Mouse (Mus musculus): ENCODE results near the gene Hook2. TPM values are rescaled to one million over a fixed set of nuclear protein-coding genes. Genes with fewer than 3 reads are reported as not detected.

The Hook2 gene
- total and polyA plus RNA-seq, 3 experiments, result 7.1 to 24.7 (median 9.8) TPM

DNA sequence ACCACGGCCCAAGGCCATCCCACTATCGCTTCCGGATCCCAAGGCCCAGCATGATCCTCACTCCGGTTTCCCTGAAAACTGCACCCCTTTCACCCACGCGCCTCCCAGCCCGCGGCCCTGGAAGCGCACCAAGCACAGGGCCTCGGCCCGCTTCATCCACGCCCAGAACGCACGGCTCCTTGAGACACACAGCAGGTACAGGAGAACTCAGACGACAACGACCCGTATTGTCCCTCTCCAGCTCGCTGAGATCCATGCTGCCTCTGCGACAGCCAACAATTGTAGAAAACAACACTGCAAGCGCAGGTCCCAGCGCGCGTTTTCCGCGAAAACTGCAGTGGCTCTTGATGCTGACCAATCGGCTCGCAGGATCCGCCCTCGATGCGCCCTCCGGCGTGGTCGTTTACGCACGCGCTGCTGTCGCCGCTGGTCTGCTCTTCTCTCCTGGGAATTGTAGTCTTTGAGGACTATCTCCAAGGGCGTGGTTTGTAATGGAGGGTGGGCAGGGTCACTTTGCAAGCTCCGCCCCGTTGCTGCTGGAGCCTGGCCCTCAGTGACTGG lies 24.6 kb upstream of the Hook2 start:
- H3K9ac ChIP-seq (ENCODE audit: insufficient read depth, low read depth), result peak overlapping the region; percentile 39; the same call in 1 of the 2 replicates
- H3K27ac ChIP-seq (ENCODE audit: insufficient read depth, low read depth), result peak overlapping the region; percentile 58
- peak overlapping the region; percentile 54 for H3K4me2 ChIP-seq (ENCODE audit: insufficient read depth, low read depth, poor library complexity, severe bottlenecking)
- H3K4me3 ChIP-seq (replicated peaks in 1 of 3; ENCODE audit: low read depth in 2 of 3, low read length in 2 of 3, poor library complexity in 1 of 3), result peak overlapping the region; percentile 70 to 75 (median 73)
- peaks cover 9% of the 10 kb centered on the region for H3K79me2 ChIP-seq (replicated peaks; ENCODE audit: control insufficient read depth, extremely low read depth, insufficient read depth, poor library complexity, severe bottlenecking)
- H3K4me1 ChIP-seq (ENCODE audit: control insufficient read depth in 1 of 2, insufficient read depth in 2 of 2), result peaks cover 17 to 46% of the 10 kb centered on the region in 2 experiments
- H3K27me3 ChIP-seq (replicated peaks), result no peaks in the 10 kb centered on the region
- DNase-seq (ENCODE audit: extremely low read depth), result peak; percentile 97
- dilution Hi-C loops (cut with MboI; ENCODE audit: extremely low pct_ligation_motif_present, extremely low pct_unique_long_range_greater_than_20kb, low sequenced_read_pairs), result no loop called here
- H3K36me3 ChIP-seq (replicated peaks in 1 of 2; ENCODE audit: control insufficient read depth in 1 of 2, insufficient read depth in 1 of 2, low read length in 1 of 2), result peaks cover 16 to 37% of the 10 kb centered on the region in 2 experiments
- no peaks in the 10 kb centered on the region for H3K9me3 ChIP-seq (replicated peaks; ENCODE audit: low read length)
- in situ Hi-C loops (cut with MboI; ENCODE audit: low pct_ligation_motif_present, low pct_unique_long_range_greater_than_20kb, low sequenced_read_pairs), result no loop called here
- TF ChIP-seq MYC (IDR thresholded peaks at IDR 0.05; ENCODE audit: low read depth, low read length) (0 out of 2 replicates have a peak, but pooled peaks have one; percentile 82), NELFE (IDR thresholded peaks at IDR 0.05; ENCODE audit: low read depth, low read length) (peak; percentile 64), MAZ (IDR thresholded peaks at IDR 0.05; ENCODE audit: low read depth, low read length) (no peak), JUN (IDR thresholded peaks at IDR 0.05; ENCODE audit: insufficient read depth, low read depth, low read length) (no peak), MEF2A (IDR thresholded peaks at IDR 0.05; ENCODE audit: borderline replicate concordance, low read depth, low read length) (no peak), MXI1 (IDR thresholded peaks at IDR 0.05; ENCODE audit: low read depth, low read length) (peak; percentile 91), UBTF (IDR thresholded peaks at IDR 0.05; ENCODE audit: low read depth, low read length) (no peak), ETS1 (conservative IDR thresholded peaks at IDR 0.05; ENCODE audit: low read depth, low read length) (peak; percentile 16; the same call in 1 of the 2 replicates), NRF1 (IDR thresholded peaks at IDR 0.05; ENCODE audit: low read depth, low read length) (peak; percentile 90), MAFK (IDR thresholded peaks at IDR 0.05; ENCODE audit: insufficient replicate concordance, low read length) (no peak), IRF4 (IDR thresholded peaks at IDR 0.05; ENCODE audit: low read depth, low read length) (peak; percentile 40; the same call in 1 of the 2 replicates), E2F4 (IDR thresholded peaks at IDR 0.05; ENCODE audit: insufficient replicate concordance, low read depth, low read length) (peak; percentile 65; the same call in 1 of the 2 replicates), POLR2A (IDR thresholded peaks at IDR 0.05; ENCODE audit: low read depth, low read length) (peak; percentile 81), ELF1 (IDR thresholded peaks at IDR 0.05; ENCODE audit: low read depth, low read length) (peak; percentile 61), SIN3A (IDR thresholded peaks at IDR 0.05; ENCODE audit: low read length) (peak; percentile 84), POLR2AphosphoS2 (IDR thresholded peaks at IDR 0.05; ENCODE audit: low read depth, low read length) (no peak), USF1 (IDR thresholded peaks at IDR 0.05; ENCODE audit: low read depth, low read length) (no peak), BHLHE40 (IDR thresholded peaks at IDR 0.05; ENCODE audit: low read depth, low read length) (peak; percentile 42), MAX (IDR thresholded peaks at IDR 0.05; ENCODE audit: low read length) (peak; percentile 85), JUND (conservative IDR thresholded peaks at IDR 0.05; ENCODE audit: low read depth, low read length) (no peak), PAX5 (IDR thresholded peaks at IDR 0.05; ENCODE audit: low read length) (no peak), RCOR1 (conservative IDR thresholded peaks at IDR 0.05; ENCODE audit: low read depth, low read length) (no peak), ZKSCAN1 (IDR thresholded peaks at IDR 0.05; ENCODE audit: borderline replicate concordance, low read depth, low read length) (no peak), ZC3H11A (IDR thresholded peaks at IDR 0.05; ENCODE audit: low read depth, low read length) (no peak), CHD1 (IDR thresholded peaks at IDR 0.05; ENCODE audit: low read depth, low read length) (no peak), ZNF384 (IDR thresholded peaks at IDR 0.05; ENCODE audit: low read depth, low read length) (no peak), EP300 (IDR thresholded peaks at IDR 0.05; ENCODE audit: low read length) (no peak), TBP (conservative IDR thresholded peaks at IDR 0.05; ENCODE audit: low read depth, low read length) (peak; percentile 69), SMC3 (IDR thresholded peaks at IDR 0.05; ENCODE audit: low read depth, low read length) (no peak), CHD2 (IDR thresholded peaks at IDR 0.05; ENCODE audit: low read length) (no peak; the same call in 1 of the 2 replicates), RAD21 (IDR thresholded peaks at IDR 0.05; ENCODE audit: low read depth, low read length) (no peak), CTCF (conservative IDR thresholded peaks at IDR 0.05 in 1 of 2, IDR thresholded peaks at IDR 0.05 in 1 of 2; ENCODE audit: low read depth in 2 of 2, low read length in 2 of 2) (no peak), GABPA (IDR thresholded peaks at IDR 0.05; ENCODE audit: insufficient replicate concordance, low read depth, low read length) (no peak; the same call in 1 of the 2 replicates), KAT2A (IDR thresholded peaks at IDR 0.05; ENCODE audit: insufficient replicate concordance, low read length) (peak; percentile 84; the same call in 1 of the 2 replicates), USF2 (conservative IDR thresholded peaks at IDR 0.05; ENCODE audit: low read depth, low read length) (no peak), ZMIZ1 (IDR thresholded peaks at IDR 0.05; ENCODE audit: low read depth, low read length) (peak; percentile 34; the same call in 1 of the 2 replicates), TCF12 (IDR thresholded peaks at IDR 0.05; ENCODE audit: low read depth, low read length) (peak; percentile 54; the same call in 1 of the 2 replicates), HCFC1 (IDR thresholded peaks at IDR 0.05; ENCODE audit: low read depth, low read length) (peak; percentile 92)
